Mouse (Mus musculus) neural tube, embryonic 10.5 days (tissue): Measurements from ENCODE around the gene Tfb2m.

Experiments used
- DNase-seq: peaks from one replicate; pipeline ENCODE4 v3.0.0-alpha.2; 2017; ENCODE audit warnings: low spot score; ENCODE audit errors: extremely low spot score

The Tfb2m gene

DNA sequence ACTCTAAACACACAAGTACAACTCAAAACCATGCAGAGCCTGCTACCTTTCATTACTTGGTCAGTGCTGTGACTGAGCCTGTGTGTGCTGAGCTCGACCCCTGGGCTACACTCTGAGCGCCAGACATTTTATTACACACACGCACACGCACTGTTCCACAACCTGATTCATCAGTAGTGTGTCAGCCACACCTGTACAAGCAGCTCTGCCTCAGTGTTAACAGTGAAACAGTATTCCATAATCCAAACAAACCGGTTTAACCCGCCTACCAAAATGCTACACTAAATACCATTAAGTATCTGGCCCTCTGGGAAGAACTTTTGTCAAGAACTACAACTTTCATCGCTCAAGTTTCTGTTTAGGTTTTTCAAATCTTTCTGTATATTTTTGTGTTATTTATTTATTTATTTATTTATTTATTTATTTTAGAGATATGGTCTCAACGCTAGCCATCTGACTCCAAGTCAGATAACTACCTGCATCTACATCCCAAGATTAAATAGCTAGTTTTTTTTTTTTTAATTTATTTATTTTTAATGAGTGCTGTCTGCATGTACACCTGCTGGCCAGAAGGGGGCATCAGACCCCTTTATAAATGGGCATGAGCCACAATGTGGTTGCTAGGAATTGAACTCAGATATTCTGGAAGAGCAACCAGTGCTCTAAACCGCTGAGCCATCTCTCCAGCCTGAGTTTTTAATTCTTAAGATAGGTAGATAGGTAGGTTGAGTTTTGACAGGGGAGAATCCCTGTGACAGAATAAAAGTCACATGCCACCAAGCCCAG is 39.3 kb downstream of the Tfb2m start:
- DNase-seq: peak; percentile 28

DNA sequence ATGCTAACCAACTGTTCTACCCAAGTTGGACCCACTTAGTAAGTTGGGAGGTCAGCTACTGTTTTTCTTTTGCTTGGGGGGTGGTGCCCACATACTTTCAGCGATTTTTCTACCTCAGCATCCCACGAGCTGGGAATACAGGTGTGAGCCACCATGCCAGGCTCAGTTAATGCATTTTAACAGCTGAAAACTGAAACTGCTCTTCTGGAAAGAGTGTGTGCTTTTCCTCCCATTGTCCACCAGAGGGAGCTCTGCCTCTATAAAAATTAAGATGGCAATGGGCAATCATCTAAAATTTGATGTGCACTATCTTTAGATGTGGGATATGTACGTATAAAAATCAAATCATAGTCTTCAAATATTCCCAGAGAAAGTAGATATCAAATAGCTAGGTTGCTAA is 43.5 kb downstream of the Tfb2m start:
- DNase-seq: no peak

DNA sequence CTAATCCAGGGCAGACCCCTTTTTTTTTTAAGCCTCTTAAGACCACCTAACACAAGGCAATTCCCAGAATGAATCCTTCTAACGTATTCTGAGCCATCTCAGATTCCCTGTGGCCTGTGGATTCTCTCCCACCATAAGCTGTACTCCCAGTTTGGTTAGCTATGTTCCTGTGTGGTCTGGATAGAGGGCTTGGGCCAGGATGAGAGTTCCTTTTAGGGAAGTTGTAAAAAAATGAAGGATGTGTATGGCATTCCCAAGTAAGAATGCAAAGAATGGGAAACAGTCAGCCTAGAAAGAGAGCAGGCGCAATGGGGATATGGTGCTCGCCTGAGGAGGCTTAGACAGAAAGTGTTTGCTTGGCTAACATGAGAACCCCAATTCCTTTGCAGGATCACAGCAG is 46.8 kb downstream of the Tfb2m start:
- DNase-seq: no peak

DNA sequence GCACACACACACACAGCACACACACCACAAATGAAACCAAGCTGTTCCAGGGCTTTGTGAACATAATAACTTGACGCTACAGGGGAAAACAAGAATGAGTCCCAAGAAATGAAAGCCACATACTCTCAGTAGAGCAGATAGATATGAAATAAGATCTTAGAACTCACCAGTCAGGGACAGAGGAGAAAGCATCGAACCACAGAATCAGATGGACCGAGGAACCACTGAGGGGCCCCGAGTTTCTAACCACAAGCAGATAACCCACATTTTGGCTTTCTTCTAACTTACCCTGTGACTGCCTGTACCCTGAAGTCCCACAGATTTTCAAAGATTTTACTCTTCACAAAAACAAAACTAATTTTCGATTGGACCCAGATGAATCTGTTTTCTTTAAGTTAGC is 53.2 kb downstream of the Tfb2m start:
- DNase-seq: no peak

DNA sequence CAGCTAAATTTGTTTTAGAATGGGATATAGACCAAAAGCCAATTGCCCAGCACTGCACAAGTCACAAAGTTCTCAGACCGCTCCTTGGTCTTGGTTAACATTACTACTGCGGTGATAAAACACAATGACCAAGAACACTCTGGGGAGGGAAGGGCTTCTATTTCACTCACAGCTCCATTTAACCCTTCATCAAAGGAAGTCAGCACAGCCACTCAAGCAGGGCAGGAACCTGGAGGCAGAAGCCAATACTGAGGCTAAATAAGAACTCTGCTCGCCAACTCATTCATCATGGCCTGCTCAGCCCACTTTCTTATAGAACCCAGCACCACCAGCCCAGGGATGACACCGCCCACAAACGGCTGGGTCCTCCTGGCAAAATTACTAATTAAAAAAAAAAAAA is 57.5 kb downstream of the Tfb2m start:
- no peak for DNase-seq

DNA sequence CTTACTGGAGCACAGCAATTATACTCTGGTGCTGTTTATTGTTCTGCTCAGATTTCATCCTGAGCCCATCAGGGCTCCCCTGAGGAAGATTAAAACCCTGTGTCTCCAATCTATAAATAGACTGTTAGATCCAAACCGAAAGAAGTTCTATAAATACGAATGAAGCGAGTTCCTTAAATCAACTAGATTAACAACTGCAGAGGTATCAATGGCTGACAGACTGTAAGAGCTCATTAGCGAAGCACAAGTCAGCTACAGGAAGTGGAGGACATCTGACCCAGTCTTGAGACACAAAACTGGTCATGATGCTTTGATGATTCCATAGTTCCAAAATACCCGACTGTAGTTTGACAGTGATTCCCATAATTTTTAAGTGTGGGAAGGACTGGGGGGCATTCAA is 58.1 kb downstream of the Tfb2m start:
- DNase-seq: no peak

DNA sequence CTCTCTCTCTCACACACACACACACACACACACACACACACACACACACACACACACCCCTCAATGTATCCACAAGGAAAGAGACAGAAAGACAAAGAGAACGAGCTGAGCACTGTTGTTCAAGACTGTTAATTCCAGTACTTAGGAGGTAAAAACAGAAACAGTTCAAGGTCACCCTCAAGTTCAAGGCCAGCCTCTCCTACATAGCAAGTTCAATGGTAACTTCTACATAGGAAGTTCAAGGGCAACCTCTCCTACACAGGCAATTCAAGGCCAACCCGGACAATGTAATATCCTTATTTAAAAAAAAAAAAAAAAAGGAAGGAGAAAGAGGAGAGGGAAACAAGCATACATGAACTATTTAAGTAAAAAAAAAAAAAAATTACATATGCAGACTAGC is 58.8 kb downstream of the Tfb2m start:
- no peak for DNase-seq

DNA sequence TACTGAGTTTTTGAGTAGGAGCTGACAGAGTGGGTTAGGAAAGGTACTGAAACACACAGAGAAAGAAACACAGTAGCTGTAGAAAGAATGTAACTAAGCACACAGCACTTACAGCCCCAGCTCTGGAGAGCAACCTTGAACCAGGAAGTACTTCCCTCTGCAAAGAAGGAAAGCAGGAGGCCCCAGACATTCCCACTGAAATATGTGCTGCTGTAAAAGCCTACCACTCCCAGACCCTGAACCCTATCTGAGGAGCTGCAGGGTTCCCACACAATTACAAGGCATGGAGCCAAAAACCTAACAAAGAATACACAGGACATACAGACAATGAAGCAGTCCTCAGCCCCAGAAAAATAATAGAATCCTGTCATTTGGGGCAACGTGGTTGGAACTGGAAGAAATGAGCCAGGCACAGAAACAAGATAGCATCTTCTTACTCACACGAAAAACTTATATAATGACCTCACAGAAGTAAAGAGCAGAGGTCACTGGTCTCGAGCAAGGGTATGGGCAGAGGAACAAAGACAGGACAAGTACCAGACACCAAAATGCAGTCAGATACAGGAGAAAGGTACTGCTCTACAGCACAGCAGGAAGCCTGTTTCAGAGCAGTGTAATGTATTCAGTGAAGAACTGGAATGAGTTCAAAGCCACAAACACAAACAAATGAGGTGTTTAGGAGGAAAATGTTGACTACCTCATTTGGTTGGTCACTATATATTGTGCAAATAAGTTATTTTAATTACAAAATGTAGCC is 60.1 kb downstream of the Tfb2m start:
- DNase-seq: no peak

DNA sequence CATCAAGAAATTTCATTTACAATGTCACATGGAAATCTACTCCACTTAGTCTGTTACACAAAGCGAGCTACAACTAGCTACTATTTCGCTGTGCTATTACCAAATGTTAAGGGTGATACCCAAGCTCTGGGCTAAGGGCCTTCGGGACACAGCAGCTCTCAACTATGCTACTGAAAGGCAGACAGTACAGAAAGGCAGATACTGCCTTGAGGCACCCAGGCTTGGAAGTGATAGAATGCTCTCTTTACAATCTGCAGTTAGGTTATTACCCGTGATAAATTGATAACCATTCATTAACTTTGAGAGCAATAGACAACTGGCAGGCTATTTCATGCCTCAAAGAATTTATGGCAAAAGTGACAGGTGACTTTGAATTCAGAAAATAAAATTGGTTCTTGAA is 65.2 kb downstream of the Tfb2m start:
- DNase-seq: no peak
